Mouse (Mus musculus) gastrocnemius, postnatal 10 days (tissue): ENCODE measurements around the gene Nkx3-2. TPM values are rescaled to one million over a fixed set of nuclear protein-coding genes. Genes with fewer than 3 reads are reported as not detected.

ENCODE experiments used
- DNase-seq: peaks from one replicate; pipeline ENCODE4 v3.0.0; 2021; ENCODE audit warnings: mixed read lengths
- total RNA-seq, 2 experiments: library from RNA; stranded (reverse); gene quantifications; 2 replicates each; pipeline ENCODE4 v1.2.3; 2021

Gene Nkx3-2
- total RNA-seq, 2 experiments from 2014 or later: 0.19 to 0.29 TPM

DNA sequence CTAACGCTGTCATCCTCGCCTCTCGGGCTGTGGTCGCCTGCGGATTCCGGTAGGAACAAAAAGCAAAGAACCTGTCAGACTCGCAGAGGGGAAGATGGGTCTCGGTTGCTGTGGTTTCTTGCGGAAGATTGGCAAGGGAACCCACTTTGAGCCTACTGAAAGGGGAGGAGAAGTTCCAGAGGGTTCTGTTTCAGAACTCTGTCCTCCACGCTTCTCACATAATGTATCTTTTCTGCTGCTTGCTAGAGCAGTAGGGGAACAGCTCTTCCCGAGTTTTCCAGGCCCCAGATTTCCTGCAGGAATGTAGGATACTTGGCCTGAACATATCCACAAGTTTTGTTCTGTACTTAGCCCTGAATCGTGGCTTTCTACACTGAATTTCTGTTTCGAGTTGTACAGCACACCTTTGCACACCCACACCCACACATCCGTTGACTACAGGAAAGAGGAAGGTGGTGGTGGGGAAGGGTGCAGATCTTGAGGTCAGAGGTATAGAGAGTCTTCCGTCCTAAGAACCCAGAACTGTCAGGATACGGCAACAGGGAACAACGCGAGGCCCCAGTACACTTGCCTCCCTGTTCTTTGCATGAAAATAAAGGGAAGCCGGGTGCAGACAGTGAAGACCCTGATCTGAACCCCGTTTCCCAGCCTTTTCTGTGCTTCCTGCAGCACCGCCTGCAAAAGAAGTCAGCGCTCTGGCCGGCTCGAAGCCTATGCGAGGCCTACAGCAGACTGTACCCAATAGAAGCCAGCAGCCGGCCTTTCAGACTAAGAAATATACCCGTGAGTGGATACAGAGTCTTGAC, 2.0 kb downstream of the Nkx3-2 start:
- no peak for DNase-seq

DNA sequence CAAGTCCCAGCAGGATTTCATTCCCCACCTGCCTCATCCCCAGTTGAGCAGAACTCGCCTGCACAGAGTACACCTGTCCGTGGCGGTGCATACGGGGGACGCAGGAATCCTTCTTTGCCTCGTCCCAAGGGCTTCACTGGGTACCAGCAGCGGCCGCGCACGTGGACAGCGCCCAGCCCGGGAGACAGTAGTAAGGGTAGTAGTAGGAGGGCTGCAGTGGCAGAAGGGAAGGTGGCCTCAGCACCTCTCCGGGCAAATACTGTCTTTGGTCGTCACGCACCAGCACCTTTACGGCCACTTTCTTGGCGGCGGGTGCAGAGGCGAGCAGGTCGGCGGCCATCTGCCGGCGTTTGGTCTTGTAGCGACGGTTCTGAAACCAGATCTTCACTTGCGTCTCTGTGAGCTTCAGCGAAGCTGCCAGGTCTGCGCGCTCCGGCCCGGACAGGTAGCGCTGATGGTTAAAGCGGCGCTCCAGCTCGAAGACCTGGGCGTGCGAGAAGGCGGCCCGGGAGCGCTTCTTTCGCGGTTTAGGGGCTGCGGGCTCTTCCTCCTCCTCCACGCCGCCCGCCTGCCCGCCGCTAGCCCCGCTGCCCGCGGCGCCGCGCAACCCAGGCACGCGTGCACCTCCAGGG, 2.7 kb downstream of the Nkx3-2 start:
- no peak for DNase-seq

DNA sequence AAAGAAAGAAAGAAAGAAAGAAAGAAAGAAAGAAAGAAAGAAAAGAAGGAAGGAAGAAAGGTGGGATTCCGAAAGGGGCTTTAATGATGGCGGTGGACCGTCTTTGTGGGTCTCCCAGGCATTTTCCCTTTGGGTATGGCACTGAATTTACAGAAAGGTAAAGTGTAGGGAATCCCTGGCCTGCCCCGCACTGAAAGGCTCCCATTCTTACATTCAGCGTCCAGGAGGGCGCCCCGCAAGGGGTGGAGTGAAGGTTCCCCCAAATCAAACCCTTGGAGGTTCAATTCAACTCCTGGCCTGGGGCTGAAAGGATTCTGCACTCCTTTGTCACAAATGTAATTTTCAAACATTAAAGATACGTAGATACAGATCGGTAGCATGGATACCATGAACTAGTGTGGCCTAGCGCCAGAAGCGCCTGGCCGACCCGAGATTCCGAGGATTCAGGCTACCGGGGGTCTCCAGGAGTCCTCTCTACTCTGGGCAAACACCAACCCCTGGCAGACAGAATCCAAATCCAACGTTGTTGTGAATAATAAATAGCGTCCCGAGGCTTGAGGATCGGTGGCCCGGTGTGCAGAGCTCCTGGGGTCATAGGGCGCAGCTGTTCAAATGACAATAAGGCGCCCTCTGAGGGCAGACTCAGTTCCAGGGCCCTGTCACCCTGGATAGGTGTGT, 3.3 kb downstream of the Nkx3-2 start:
- DNase-seq: no peak

DNA sequence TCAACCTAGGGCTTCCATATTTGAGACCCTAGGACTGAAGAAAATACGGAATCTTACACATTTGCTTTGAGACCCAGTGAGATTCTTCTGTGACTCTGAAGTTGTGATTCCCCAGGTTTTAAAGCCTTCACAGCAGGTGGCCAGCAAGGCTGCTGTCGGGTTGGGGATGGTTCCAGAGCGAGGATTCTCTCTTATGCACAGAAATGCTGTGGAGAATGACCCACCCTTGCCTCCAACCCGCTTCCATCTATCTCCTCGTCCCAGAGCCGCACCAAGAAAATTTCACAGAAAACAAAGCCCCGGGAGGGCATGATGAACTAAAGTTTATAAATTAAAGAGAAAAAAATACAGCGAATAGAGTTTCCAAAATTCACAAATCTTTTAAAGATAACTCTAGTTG, 4.2 kb downstream of the Nkx3-2 start:
- no peak for DNase-seq

DNA sequence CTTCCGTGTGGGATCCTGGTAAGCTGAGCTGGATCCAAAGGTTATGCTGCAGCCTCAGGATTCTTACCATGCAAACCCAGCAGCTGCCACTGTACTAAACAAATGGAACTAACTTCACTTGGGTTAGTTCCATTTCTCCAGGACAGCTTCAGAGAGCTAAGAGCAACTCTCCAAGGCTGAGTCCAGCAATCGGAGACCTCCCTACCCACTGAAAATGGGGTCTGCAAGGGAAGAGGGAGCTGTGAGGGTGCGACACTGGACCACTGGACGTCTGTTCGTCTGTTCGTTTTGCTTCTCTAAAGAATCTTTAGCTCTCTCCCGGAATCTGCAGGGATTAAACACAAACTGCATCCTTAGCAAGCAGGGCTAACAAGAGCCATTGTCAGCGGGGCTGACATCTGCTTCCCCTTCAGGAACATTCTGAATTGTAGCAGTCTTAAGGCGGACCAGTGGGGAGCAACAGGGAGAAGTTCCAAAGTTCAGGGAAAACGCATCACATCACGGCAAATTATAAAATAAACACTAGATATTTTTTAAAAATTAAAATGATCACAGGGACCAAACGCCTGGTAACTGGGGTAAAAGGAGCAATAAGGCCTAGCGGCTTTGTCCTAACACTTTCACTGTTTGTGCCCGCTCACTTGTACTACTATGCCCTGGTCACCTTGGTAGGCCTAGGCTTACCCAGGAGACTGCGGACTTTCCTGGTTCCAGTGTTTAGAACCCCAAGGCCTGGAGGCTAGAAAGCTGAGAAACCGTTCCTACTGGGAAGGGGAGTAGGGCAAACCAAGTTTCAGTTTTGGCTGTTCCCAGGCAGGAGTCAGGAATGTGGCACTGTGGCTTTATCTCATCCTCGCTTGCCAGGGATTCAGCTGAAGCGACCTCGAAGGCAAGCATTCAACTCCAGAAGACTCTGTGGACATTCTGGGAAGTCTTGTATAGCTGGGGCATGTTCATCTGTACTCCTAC, 5.3 kb downstream of the Nkx3-2 start:
- DNase-seq: no peak

DNA sequence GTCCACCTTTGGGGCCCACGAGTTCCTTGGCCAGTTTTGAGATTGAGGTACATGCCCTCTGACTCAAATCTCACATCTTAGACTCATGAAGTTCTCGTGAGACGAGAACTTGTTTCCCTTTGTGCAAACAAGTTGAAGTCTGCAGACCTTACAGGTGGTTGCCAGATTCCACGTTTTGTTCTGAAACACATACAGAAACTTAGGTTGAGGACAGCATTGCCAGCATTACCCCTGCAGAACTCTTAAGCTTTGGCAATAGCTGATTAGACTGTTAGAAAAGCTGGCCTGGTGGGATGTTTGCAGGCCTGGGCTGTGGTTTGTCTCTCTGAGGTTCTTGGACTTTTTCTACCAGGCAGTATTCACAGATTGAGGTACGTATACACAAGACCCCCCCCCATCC, 7.0 kb downstream of the Nkx3-2 start:
- no peak for DNase-seq

DNA sequence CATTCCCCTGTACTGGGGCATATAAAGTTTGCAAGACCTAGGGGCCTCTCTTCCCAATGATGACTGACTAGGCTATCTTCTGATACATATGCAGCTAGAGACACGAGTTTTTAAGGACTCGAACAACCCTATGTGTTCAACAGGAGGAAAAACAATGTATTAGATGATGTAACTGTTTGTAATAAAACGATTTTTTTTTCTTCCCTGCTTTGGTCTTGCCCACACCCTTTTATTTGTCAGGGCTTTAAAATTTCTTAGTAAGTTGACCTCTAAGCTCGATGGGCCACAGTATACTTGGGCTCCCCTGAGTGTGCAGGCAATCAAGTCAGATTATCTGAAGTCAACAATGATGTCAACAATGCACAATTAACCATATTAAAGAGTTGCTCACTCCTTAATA, 7.9 kb downstream of the Nkx3-2 start:
- DNase-seq: no peak

DNA sequence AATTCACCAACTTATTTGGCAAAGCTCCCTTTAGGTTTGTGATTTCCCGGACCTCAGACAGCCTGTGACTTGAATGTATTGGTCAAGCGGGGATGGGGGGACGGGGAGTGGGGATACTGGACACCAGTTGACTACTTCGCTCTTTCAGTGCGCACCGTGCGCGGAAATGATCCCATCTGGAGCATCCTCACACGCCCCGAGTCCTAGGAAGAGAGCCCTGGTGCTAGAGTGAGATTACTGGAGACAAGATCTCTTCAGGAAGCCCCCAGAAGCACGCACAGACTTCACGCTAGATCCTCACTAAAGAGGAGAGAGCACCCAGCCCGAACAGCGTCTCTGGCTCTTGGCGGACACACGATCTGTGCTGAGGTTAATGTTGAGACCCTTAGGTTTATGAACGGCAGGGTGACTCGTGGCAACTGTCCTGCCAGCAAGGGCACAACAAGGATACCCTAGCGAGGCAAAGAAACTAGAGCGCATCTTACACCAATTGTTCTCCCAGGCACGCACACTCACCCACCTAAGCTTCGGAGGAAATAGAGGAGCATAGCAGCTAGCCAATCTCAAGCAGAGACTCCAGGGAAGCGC, 8.8 kb downstream of the Nkx3-2 start:
- DNase-seq: no peak

DNA sequence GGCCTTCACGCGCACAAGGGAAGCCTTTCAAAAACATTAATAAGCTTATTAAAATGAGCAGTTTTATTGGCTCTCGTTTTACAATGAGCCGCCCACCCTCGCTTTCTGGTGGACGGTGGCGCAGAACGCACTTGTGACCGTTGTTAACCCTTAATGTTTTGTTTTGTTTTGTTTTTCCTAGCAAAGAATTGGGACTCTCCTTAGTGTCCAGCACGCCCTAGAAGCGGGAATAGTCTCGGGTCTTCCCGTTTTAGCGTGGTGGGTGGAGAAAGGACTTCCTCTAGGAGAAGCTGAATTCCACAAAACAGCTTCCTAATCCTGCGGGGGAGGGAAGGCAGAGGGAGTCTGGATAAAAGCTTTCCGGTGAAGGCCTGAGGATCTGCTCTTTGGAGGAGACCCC, 9.5 kb downstream of the Nkx3-2 start:
- DNase-seq: no peak

DNA sequence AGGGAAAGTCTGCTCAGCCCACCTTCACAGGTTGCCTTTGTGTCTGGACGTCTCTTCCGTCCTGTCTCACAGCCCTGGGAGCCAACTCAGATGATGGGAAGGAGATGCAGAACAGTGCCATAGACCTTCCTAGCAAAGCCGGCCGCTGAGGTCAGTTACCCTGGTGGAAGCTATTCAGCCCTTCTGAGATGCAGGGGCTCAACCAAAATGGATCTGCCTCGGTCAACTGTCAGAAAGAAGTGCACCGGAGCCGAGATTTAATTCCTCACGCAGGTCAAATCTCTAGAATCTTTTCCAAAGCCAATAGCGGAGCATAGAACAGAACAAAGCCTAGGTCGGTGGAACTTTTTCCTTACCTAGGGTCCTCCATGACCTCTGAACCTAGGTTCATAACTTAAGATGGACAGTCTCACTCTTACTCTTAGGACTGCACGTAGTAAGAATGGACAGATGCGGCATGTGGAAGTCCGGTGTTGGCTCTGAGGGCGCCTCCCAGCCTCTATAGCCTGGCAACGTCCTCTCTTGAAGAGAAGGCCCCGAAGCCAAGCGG, 10.0 kb downstream of the Nkx3-2 start:
- DNase-seq: no peak

DNA sequence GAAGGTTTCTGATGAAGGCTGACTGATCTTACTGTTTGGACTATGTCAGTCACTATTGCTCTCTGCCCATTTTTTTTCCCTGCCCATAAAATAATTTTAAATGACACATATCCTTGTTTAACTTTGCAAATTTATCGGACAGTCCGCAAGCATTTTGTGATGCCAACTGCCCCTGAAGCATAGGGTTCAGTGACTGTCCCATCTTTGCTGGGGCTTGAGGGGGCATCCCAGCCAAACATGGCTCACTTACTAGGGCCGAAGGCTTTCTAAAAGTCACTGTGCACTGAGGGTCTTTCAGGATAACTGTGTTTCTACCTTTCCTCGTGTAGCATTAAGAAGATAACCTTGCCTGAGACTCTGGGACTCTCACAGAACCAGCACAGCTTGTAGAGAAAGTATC, 11.6 kb downstream of the Nkx3-2 start:
- DNase-seq: no peak

DNA sequence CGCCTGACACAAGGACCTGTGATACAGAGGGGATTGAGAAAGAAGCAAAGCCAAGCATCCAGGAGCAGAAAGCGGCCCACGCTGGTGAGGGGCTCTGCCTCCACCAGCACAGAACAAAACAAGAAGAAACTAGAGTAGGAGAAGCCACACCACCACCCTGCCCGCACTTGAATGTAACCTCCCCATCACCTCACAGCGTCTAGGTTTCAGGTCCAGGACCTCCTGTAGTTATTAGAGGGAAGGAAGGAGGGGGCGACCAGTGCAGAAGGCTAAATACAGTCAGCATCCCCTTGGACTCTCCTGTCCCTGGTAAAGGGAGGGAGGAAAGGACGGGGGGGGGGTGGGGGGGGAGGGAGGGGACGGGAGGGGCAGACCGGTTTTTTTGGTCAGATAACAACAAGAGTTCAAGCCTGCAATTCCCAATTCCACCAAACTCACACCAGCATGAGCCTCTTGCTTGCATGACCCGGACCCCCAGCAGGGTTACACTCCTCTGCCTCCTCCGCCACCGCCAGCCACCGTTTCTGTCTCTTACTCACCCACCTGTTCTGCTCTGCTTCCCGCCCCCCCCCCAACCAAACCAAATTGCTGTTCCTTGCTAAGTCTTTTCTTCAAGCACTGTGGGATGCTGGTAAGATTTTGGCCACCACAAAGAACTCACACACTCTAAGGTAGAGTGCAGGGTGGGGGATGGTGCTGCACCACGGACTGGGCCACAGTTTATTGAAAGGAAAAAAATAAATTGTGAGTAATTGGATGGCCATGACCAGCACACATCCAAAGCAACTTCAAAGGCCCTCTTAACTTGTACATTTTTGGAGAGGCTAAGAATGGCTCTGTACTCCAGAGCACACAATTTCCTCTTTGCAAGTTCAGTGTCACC, 19.2 kb downstream of the Nkx3-2 start:
- DNase-seq: no peak

DNA sequence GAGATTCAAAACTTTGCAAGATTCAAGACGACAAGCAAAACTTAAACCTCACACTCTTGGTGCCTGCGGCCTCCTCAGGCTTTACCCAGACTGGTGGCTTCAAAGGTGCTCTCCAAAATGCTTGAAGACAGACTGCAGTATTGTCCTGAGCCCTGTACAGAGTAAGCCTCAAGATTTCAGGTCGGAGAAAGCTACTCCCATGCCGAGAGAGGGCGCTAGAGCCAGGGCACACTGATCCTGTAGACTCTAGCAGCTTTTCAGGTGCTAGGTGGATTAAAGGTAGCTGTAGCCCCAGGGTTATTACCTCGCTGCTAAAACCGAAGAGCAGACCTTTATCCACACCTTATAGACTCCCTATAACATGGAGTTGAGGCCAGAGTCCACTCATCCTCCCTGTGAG, 20.1 kb downstream of the Nkx3-2 start:
- no peak for DNase-seq

DNA sequence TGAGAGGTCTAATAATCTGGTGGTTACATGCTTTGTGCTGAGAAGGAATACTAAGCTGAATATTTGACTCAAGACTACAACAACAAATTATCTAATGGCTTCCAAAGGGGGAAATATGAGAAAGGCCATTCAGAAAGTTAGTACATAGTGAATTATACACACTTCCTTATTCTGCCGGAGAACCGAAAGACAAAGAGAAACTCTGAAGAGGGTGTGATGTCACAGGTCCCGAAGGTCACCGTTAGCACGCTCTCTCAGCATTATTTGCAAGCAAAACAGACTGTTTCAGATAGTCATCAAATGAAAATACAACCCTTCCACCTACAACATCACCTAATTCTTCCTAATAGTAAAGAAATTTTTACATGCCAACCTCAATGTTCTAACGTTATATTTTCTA, 25.5 kb downstream of the Nkx3-2 start:
- DNase-seq: no peak

DNA sequence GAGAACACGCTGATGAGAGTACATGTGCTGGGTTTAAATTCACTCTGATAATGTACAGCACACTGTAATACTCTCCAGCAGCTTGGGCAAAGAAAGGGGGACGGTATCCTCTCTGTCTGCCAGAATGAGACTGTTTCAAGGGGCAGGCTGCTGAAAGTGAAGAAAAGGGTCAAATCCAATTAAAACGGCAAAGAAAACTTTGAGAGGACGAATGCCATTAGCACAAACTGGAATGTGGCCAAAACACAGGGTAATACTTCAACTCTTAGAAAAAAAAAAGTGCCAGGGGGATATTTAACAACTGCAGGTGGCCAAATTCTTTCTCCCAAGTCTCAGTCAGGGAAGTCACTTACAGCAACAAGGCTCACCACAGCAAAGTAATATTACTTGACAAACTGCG, 27.3 kb downstream of the Nkx3-2 start:
- DNase-seq: no peak

DNA sequence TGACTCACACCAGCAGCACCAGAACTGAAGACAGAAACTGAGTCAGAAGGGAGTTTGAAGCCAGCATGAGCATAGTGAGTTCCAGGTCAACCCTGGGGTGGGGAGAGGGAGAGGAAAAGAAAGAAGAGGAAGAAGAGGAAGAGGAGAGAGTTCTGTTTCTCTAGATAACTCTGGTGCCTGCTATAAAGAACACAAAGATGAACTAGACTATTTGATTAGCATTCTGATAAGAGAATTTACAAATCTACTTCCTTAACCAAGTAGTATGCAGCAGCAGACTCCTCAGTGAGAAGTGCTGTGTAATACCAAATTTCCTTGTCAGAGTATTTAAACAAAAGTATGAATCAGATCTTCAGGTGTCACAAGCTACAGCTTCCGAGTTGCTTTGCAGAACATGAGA, 37.3 kb downstream of the Nkx3-2 start:
- no peak for DNase-seq

DNA sequence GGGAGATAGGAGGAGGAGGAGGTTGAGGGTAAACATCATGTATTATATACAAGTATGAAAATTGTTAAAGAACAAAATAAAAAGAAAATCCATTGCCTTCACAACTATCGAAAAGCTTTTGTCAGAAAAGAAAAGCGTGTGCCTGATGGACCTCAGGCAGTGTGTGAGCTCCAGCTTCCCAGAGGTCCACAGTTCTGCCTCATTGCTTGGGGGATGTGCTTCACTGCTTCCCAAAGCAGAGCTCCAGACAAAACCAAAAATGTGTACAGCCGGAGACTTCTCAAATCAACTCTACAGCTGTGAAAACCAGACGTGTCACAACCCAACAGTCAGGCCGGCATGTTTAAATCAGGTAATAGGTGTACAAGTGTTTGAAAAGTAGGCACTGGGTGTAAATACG, 38.7 kb downstream of the Nkx3-2 start:
- DNase-seq: no peak
